Mouse (Mus musculus) CH12.LX (cell line): ENCODE results near the gene Ccdc81.

Source experiments
- CHD1 ChIP-seq: IDR thresholded peaks from 2 replicates; pipeline ENCODE4 v1.6.1; 2012; ENCODE audit warnings: low read depth, low read length, improper control_type of control experiment, inconsistent platforms
- CHD2 ChIP-seq: IDR thresholded peaks from 2 replicates; pipeline ENCODE4 v1.6.1; 2011; ENCODE audit warnings: low read length, improper control_type of control experiment
- CTCF ChIP-seq, 2 experiments: IDR thresholded peaks in 1 of 2; conservative IDR thresholded peaks in 1 of 2; 2 replicates each; pipeline ENCODE4 v1.5.1; 2011 to 2012; ENCODE audit warnings: low read depth in 2 of 2, low read length in 2 of 2, improper control_type of control experiment in 1 of 2, inconsistent platforms in 1 of 2, mild to moderate bottlenecking in 1 of 2, moderate library complexity in 1 of 2
- E2F4 ChIP-seq: IDR thresholded peaks from 2 replicates; pipeline ENCODE4 v1.6.1; 2011; ENCODE audit warnings: low read depth, low read length, improper control_type of control experiment; ENCODE audit not compliant: insufficient replicate concordance
- EP300 ChIP-seq: IDR thresholded peaks from 2 replicates; pipeline ENCODE4 v1.6.1; 2011; ENCODE audit warnings: low read length, improper control_type of control experiment
- IRF4 ChIP-seq: IDR thresholded peaks from 2 replicates; pipeline ENCODE4 v1.6.1; 2014; ENCODE audit warnings: low read depth, mild to moderate bottlenecking, inconsistent platforms, low read length, improper control_type of control experiment
- JUND ChIP-seq: conservative IDR thresholded peaks from 2 replicates; pipeline ENCODE4 v1.6.1; 2011; ENCODE audit warnings: low read depth, low read length, improper control_type of control experiment
- MAFK ChIP-seq: IDR thresholded peaks from 2 replicates; pipeline ENCODE4 v1.6.1; 2011; ENCODE audit warnings: low read length, improper control_type of control experiment; ENCODE audit not compliant: insufficient replicate concordance
- MXI1 ChIP-seq: IDR thresholded peaks from 2 replicates; pipeline ENCODE4 v1.6.1; 2011; ENCODE audit warnings: mild to moderate bottlenecking, low read depth, low read length, improper control_type of control experiment
- NELFE ChIP-seq: IDR thresholded peaks from 2 replicates; pipeline ENCODE4 v1.6.1; 2011; ENCODE audit warnings: low read depth, low read length, improper control_type of control experiment
- POLR2A ChIP-seq: IDR thresholded peaks from 2 replicates; pipeline ENCODE4 v1.6.1; 2011; ENCODE audit warnings: low read depth, mild to moderate bottlenecking, improper control_type of control experiment, low read length
- TBP ChIP-seq: conservative IDR thresholded peaks from 2 replicates; pipeline ENCODE4 v1.6.1; 2011; ENCODE audit warnings: low read depth, low read length, improper control_type of control experiment
- USF1 ChIP-seq: IDR thresholded peaks from 2 replicates; pipeline ENCODE4 v1.6.1; 2014; ENCODE audit warnings: low read depth, mild to moderate bottlenecking, inconsistent platforms, low read length, improper control_type of control experiment
- ZNF384 ChIP-seq: IDR thresholded peaks from 2 replicates; pipeline ENCODE4 v1.6.1; 2012; ENCODE audit warnings: low read depth, low read length, improper control_type of control experiment, inconsistent platforms

DNA sequence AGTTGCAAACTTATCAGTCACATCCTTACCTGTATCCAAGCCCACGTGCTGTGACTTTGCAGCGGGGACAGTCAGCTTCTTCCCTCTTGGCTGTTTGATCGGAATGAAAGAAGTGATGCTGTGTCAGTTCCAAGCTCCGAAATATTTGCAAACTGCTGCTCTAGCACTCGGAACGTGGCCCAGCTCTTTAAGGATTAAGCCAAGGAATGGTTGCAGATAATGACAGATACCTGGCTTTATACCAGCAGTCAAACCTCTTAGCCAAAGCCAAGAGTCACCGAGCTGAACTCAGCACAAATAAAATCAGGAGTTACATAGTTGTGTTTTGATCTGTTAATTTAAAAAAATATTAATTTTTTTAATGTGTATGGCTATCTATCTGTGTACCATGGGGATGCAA is 44.6 kb upstream of the Ccdc81 start:
- TF ChIP-seq TBP (no peak), CHD2 (no peak), MAFK (no peak), CTCF (conservative IDR thresholded peaks at IDR 0.05 in 1 of 2, IDR thresholded peaks at IDR 0.05 in 1 of 2; ENCODE audit: low read depth in 2 of 2, low read length in 2 of 2) (no peak), CHD1 (no peak), IRF4 (no peak), EP300 (no peak), JUND (no peak), POLR2A (no peak), NELFE (no peak), USF1 (no peak), E2F4 (no peak), ZNF384 (no peak), MXI1 (no peak)
